Mouse (Mus musculus) bone marrow, adult 2 months (tissue): Measurements from ENCODE around the gene Snapc5. TPM values are rescaled to one million over a fixed set of nuclear protein-coding genes. Genes with fewer than 3 reads are reported as not detected.

Experiments
- H3K27ac ChIP-seq: fragments of 200-500 bp; 2 replicates; pipeline ENCODE4 v1.5.1; 2012; ENCODE audit warnings: low read depth, mild to moderate bottlenecking, control low read depth, inconsistent platforms, low read length; ENCODE audit not compliant: control insufficient read depth, poor library complexity, insufficient read depth
- H3K4me1 ChIP-seq: fragments of 200-500 bp; 2 replicates; pipeline ENCODE4 v1.6.1; 2011; ENCODE audit warnings: low read length; ENCODE audit not compliant: control insufficient read depth, insufficient read depth
- H3K4me3 ChIP-seq: fragments of 200-500 bp; replicated peaks from 2 replicates; pipeline ENCODE3; 2011; ENCODE audit warnings: mild to moderate bottlenecking, low read depth, low read length, control low read depth; ENCODE audit not compliant: control insufficient read depth
- CTCF ChIP-seq: fragments of 200-500 bp; IDR thresholded peaks from 2 replicates; pipeline ENCODE4 v1.5.1; 2011; ENCODE audit warnings: low read length, control low read depth; ENCODE audit not compliant: control insufficient read depth, insufficient read depth
- POLR2A ChIP-seq: fragments of 200-500 bp; IDR thresholded peaks from 2 replicates; pipeline ENCODE4 v1.6.1; 2011; ENCODE audit warnings: low read depth, mild to moderate bottlenecking, control low read depth, low read length, borderline replicate concordance; ENCODE audit not compliant: control insufficient read depth
- WGBS: fragments of 180-500 bp; shearing (Covaris S2); methylation state at CpG from one replicate; pipeline ENCODE4 v1.1.7; 2018; 5-methylcytosine and 5-hydroxymethylcytosine counted together
- polyA plus RNA-seq: library from polyadenylated mRNA; stranded (reverse); fragments of >200 nt; gene quantifications from 2 replicates; pipeline ENCODE4 v1.2.4, GENCODE M21; 2011; ENCODE audit warnings: low replicate concordance; ENCODE audit not compliant: missing spikeins, insufficient read depth, insufficient read length

Snapc5 gene
- polyA plus RNA-seq, 1 experiment, result 30.2 TPM

GRCm38 (mm10) chr9:64225805-64226204, 46.7 kb downstream of the Snapc5 start:
- Histone ChIP-seq H3K27ac (no peak overlapping the region), H3K4me3 (no peak overlapping the region), H3K4me1 (peaks cover 6% of the 10 kb centered on the region; the same call in 1 of the 2 replicates)
- TF ChIP-seq POLR2A (no peak), CTCF (no peak)

- H3K27ac ChIP-seq, result no peak overlapping the region
- WGBS, result 7% methylated on average over 12 of the region's 12 CpGs
- no peak for TF ChIP-seq CTCF
- no peak for TF ChIP-seq POLR2A
- H3K4me3 ChIP-seq, result no peak overlapping the region
- H3K4me1 ChIP-seq, result peaks cover 4% of the 10 kb centered on the region; the same call in 1 of the 2 replicates
These were observed 48.7 kb downstream of the Snapc5 start for GRCm38 (mm10) chr9:64227736-64228135.

DNA sequence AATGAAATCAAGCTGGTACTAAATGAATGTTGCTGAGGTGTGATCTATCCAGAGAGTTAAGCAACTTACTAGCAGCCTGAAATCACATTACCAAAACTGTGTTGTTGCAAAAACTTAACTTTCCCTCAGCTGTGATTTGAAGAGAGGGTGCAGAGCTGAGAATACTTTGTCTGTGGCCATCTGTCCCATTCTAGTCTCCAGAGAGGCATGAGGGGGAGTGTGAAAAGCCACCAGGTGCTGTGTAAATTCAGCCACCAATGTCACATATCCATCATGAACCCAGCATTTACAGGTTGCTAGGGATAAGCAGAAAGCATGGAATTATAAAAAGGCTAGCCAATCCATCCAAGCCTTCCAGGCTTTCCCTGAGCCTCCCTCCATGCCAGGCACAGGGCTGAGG, 49.9 kb downstream of the Snapc5 start:
- TF ChIP-seq POLR2A, result no peak
- TF ChIP-seq CTCF, result no peak
- Histone ChIP-seq H3K27ac (no peak overlapping the region), H3K4me1 (peaks cover 4% of the 10 kb centered on the region; the same call in 1 of the 2 replicates), H3K4me3 (no peak overlapping the region)

GRCm38 (mm10) chr9:64231171-64231570, 52.1 kb downstream of the Snapc5 start:
- H3K4me3 ChIP-seq, result no peak overlapping the region
- H3K4me1 ChIP-seq, result peaks cover 4% of the 10 kb centered on the region; the same call in 1 of the 2 replicates
- no peak for TF ChIP-seq CTCF
- 77% methylated on average over 5 of the region's 5 CpGs for WGBS
- H3K27ac ChIP-seq, result no peak overlapping the region

GRCm38 (mm10) chr9:64231674-64232073, 52.6 kb downstream of the Snapc5 start:
- H3K4me1 ChIP-seq, result peaks cover 4% of the 10 kb centered on the region; the same call in 1 of the 2 replicates
- TF ChIP-seq POLR2A (no peak), CTCF (no peak)
- H3K27ac ChIP-seq, result no peak overlapping the region
- no peak overlapping the region for H3K4me3 ChIP-seq
- WGBS, result 86% methylated on average over 3 of the region's 3 CpGs

- no peak overlapping the region for H3K27ac ChIP-seq
- WGBS, result 84% methylated on average over 9 of the region's 9 CpGs
- no peak overlapping the region for H3K4me3 ChIP-seq
- TF ChIP-seq POLR2A (no peak), CTCF (no peak)
- H3K4me1 ChIP-seq, result peaks cover 2% of the 10 kb centered on the region; the same call in 1 of the 2 replicates
These were observed 53.3 kb downstream of the Snapc5 start for GRCm38 (mm10) chr9:64232257-64232957.

Other genes starting within 250 kb of the Snapc5 start
- gene Smad6, start 157.2 kb upstream of the Snapc5 start, polyA plus RNA-seq, result 0.97 and 1.3 TPM in 2 replicates
- not detected in 2 replicates for gene Lctl, start 62.1 kb upstream of the Snapc5 start, polyA plus RNA-seq
- 26.9 and 29.9 TPM in 2 replicates for gene Zwilch, start 6.2 kb upstream of the Snapc5 start, polyA plus RNA-seq
- gene Rpl4, start 5.9 kb upstream of the Snapc5 start, polyA plus RNA-seq, result 628 and 1,066 TPM in 2 replicates
- not detected in 2 replicates for gene Uchl4, start 55.9 kb downstream of the Snapc5 start, polyA plus RNA-seq
- 8.1 and 22.2 TPM in 2 replicates for gene Map2k1, start 74.4 kb downstream of the Snapc5 start, polyA plus RNA-seq
- gene Tipin, start 102.3 kb downstream of the Snapc5 start, polyA plus RNA-seq, result 82.0 and 115 TPM in 2 replicates
- gene Dis3l, start 162.0 kb downstream of the Snapc5 start, polyA plus RNA-seq, result 7.2 and 16.9 TPM in 2 replicates
- gene Megf11, start 206.4 kb downstream of the Snapc5 start, polyA plus RNA-seq, result not detected in 2 replicates